Mouse (Mus musculus) embryo, embryonic 10 days (tissue): ENCODE results near the gene Irx1.

Experiments used
- DNase-seq: peaks from one replicate; pipeline ENCODE4 v3.0.0-alpha.2; 2015; ENCODE audit warnings: low spot score

Irx1 gene

DNA sequence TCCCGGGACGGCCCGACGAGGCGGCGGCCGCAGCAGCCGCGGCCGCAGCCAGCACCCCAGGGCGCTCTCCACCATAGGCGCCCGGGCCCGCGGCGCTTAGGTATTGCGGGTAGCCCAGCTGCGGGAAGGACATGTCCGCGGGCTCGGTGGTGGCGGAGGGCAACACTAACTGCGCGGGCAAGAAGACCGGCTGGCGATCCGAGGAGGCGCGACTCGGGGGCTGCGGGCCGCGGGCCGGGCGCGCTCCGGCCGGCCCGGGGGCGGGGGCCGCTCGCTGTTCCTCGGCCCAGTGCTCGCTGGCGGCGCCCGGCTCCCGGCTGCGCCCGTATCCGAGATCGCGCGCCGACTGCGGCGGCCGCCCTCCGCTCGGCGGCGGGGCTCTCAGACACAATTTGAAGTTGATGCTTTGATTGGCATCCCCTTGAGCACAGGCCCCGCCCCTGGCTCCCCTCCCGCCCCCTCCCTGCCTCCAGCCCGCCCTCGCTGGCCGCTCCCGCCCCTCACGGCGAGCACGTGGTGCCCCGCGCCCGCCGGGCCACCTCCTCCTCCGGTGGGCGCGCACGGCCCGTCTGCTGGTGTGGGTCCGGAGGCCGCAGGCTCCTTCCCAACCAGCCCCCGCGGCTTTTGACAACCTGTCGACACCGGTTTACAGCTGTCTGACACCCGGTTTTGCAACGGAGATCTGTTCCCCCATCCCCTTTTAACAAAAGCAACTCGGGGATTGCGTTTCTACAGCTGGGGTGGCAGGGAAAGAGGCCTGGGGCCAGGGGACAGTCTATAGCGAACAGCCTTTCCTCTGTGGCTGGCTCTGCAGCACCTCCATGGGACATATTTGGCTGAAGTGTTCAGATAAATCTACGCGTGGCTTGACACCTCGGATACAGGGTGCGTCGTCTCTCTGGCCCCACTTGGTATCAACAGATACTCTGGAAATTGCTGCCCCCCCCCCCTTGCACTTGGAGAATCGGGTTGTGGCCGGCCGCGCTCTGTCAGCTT, at the start of gene Irx1:
Irx1 (minus strand) TSS at position 368 of the 996 bp plus-strand sequence.
- DNase-seq: peak; percentile 81

DNA sequence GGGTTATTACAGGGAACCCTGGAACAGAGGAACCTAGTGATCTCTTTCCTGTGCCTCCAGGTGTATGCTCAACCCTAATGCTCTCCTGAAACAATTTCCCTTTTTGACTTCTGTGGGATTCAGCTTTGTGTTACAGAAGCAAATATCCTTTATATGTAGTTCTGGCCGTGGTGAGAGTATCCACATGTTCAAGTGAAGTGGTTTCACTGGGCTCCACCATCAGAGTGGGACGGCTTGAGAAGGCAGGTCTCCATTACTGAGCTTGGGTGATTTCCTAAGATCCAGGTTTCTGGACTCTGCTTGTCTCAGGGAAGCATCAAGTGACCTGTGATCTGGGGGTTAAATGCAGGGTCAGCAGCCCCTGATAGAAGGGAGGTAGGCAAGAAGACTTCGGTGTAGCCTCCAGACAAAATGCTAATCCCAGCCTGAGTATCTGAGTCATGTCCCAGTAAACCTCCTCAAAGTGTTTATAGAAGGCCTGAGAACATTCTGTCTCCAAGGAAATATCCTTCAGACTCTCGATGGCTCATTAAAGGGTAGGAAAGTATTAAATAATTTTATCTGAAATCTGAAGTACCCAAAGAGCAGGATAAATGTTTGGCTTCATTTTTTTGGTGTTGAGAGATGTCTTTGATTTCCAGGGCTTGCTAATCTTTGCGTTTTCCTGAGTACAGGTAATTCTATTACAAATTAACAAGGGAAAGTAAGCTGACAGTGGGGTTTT, 16.6 kb upstream of the Irx1 start:
- no peak for DNase-seq

DNA sequence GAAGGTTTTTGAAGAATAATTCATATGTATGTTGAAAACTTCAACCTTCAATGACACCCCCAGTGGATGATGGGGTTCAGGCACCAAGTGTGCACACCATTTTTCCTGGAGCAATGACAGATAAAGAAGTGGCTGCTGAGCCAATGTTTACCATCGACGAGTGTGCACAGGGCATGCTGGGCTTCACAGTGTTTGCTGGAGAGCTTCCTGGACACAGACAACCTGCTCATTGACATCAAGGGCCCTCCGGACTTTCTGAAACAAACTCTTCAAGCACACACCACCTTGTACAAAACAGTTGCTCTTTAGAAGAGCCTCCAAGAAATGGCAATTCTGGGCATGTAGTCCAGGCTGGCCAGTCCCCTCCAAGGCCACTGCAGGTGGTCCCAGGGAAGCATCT, 12.2 kb upstream of the Irx1 start:
- DNase-seq: no peak

DNA sequence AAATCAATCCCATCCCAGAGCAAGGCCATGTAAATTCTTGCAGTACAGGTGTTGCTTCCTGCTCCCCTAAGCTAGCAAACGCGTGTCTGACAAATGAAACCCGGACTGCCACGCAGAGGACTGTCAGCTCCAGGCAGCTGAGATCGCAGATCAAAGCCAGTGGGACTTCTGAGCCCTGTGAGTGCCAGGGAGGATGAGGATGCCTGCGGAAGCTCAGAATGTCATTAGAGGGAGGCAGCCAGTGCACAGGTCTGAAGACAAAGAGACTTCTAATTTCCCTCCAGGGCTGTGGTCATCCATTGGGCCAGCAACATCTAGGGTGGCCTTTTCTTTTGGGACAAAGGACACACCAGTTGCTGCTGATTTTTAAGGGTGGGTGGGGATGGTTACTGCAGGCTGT, 4.8 kb upstream of the Irx1 start:
- peak; percentile 51 for DNase-seq

DNA sequence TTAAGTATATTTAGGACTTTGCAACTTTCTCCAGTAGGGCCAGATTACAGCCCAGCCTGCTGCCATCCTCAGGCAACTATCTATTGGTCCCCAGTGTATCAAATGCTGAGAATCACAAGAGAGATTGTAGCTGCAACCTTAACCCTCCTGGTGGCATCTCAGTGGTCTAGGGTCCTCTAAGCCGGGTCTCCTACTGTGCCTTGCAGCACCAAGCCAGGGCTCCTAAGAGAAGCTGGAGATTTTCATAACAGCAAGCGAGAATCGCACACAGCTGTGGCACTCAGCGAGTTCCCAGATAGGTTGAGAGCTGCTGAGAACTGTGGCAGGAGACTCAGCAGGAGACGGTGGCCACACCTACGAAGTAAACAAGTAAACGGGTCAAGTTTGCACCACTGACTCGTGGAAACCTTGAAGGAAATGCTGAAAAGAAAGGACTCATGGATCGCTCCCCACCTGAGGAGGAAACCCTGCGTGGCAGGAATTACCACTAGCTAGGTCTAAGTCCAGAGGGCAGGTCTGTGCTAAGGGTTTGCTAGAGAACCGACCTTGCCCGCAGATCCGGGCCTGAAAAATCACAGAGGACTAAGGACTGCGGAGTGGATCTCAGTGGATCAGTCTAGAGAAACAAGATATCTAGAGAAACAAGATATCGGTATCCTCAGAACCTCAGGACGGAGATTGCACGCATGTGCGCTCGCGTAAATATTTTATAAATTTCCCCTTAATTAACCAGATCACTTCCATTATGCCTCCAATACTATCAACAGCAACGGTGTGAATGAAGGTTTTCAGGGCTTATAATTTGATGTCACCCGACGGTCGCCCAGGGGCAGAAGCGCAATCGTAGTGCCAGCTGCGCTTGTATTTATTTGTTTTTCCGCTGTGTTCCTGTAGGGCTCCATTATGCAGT, 4.1 kb upstream of the Irx1 start:
- no peak for DNase-seq

DNA sequence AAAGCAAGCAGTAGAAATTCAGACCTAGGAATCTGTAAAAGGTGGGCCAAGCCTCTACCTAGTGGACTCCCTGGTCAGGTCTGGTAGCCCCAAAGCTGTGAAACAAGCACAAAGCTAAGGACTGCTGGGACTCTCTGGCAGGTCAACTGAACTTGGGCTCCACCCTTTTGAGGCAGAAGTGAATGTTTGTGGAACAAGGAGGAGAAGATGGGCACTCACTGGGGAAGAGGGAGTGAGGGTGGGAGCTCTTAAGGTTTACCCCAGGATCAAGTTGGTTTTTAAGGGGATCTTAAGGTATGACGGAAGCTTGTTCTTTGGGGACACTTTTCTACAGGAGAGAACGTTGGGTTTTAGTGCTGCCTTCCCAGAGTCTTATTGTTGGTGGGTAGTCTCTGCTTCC, 3.1 kb upstream of the Irx1 start:
- DNase-seq: no peak

DNA sequence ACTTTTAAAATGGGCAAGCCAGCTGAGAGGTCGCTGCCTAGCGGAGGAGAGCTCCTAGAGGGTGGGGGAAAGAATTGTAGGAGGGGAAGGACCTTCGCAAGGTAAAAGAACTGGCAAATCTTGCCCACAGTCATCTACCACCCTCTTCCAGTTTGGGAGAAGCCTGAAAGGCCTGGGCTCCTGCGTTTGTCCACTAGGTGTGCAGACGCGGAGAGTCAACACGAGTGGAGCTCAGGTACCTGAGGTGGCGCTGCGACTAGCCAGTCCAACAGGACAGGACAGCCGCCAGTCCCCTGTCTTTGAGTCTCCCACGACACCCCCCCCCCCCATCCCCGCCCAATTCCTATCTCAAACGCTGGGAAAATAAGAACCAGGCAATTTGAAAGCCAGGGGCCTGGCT, 843 bp upstream of the Irx1 start:
- DNase-seq: peak; percentile 43

DNA sequence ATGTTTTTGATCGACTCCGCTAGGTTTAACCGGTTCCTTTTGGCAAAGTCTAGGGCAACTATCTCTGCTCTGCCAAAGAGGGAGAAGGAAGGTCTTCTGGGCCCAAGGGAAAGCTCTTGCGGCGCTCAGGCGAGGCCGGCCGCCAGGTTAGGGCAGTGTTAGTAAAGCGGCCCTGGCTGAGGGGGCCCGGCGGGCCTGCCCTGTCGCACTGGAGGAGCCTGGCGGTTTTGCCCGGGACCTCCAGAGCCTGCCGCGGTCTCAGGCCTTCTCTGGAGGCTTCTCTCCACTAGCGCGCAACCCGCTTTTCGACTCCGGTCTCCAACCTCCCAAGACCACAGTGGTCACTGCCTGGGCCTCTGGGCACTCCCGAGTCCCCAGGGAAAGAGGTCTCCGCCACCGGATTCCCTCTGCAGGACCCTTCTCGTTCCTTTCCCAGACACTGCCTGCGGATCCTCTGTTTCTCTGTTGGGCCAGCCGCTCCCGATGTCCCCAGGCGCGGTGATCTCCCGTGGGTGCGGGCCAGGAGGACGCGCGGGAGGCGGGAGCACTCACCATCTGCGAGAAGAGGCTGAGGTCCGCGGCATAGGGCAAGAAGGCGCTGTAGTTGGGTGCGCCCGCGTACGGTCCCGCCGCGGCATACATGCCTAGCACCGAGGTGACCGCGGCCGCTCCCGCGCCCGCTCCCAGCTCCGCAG, 715 bp downstream of the Irx1 start:
- peak; percentile 59 for DNase-seq

DNA sequence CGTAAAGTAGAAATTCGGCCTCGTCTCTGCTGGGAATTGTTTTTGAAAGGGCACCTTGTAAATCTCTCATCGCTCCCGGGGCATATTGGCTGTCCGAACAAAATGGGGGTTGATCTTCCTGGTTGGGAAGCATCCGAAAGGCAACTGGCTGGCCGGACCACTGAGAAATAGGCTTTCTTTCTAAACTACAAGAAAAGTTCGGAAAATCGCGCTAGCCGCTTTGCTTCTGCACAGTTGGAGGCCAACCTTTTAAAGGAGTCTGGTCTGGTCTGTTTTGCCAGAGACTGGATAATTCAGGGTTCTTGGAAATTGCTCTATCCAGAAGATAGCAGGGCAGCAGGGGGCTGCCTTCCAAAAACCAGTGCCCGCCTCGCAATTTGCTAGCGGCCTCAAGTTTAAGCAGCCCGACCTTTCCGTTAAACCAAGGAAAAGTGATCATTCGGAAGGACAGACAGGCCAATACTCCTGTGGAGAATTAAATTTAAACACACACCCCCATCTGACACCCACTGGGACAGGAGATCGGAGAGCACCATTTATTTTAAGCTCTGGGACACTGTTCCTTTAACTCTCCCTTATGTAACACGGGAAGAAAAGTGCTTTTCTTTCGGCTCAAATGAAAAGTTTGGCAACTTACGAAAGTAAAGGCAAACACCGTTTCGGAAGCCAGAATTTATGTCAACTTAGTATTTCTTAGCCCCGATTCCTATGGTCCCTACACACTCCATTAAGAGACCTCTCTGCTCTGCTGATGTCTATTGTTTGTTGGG, 1.4 kb downstream of the Irx1 start:
- peak; percentile 43 for DNase-seq

DNA sequence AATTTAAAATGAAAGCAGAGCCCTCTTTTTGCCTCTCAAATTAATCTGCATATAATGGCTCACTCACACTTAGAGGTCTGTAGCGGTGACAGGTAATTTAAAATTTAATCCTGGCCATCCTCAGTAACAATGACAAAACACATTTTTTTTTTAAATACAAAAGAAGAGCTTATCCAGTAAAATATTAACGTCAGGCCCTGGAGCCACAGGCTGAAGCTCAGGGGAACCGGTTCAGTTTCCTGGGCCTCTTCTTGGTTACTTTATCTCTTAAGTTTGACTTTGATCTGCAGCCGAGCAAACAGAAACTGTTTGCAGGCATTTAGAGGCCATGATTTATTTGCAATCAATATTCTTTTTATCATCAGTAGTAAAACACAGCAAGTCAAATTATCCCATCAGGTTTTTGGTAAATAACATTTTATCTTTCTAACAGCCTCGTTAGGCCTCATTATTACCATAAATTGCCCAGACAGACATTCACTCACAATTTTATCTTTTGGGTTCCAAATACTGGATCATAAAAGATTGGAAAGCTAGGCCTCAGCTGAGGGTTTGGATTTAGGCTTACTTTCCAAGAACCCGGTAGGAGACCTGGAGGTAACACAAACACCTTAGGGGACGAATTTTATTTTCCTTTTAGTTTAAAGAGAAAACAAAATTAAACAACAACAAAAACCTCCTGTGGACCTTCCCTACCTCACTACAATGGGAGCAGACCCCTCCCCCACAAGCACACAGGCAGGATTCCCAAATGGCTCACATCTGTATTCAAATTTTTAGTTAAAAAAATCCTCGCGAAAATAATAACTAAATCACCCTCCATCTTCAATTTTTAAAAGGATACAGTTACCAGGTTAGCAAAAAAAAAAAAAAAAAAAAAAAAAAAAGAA, 2.4 kb downstream of the Irx1 start:
- peak; percentile 24 for DNase-seq

DNA sequence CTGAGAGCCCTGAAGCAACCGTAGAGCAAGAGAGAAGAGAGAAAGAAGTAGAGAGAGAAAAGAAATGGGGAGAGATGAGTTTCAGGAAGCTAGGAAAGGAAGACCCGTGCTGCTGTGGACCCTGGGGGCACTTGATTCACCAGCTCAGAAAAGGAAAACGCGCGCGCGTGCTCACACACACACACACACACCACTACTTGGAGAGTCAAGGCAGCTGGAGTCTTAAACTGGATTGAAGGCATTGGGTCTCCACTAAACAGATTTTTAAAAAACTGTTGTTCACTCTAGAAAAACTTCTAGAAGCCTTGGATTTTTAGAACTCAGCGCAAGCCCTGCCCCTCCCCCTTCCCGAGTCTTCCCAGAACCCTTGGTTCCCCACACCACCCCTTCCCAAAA, 3.2 kb downstream of the Irx1 start:
- peak; percentile 18 for DNase-seq

DNA sequence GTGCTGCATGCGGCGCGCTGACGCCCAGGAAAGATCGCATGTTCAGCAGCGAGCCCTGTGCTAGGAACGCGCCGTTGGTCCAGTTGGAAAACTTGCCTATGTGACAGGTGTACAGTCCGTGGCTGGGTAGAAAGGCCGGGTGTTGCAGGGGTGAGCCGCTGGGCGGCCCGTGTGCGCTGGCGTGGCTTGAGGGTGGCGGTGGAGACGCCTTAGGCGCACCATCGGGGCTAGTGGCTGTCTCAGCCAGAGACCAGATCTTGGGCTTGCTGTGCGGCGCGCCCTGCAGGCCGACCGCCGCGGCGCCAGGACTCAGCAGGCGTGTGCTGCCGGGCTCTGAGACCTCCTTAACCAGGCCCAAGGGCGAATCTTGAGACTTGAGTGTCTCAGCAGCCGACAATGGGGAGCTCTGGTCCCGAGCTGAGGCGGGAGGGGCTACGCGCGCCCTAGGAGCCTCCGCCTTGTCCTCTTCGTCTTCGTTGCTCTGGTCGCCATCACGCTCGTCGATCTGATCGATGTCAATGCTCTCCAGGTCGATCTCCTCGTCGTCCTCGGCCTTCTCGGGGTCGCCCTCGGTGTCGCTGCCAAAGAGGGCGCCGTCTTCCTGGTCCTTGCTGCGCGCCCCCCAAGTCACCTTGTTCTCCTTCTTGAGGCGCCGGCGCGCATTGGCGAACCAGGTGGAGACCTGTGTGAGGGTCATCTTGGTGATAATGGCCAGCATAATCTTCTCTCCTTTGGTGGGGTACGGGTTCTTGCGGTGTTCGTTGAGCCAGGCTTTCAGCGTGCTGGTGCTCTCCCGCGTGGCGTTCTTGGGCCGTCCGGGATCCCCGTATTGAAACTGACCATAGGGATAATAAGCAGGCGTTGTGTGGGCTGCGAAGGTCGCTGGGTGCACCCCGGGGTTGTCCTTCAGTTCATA, 3.9 kb downstream of the Irx1 start:
- peak; percentile 75 for DNase-seq

DNA sequence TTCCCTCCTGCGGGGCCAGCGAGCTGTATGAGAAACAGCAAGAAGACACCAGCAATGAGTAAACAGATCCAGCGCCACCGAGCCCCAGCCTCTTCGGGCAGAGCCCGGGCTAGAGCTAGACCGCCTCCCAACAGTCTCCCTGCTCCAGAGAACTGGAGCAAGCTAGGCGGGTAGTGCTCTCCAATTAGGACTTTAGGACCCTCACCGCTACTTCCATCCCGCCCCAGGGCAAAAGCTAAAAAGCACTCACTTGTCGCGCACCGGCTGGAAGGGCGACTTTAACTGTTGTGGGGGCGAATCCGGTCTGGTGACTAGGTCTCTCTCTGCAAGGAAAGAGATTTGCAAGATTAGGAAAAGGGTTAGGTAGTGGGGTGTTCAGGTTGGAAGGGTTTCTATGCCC, 4.9 kb downstream of the Irx1 start:
- DNase-seq: peak; percentile 63

DNA sequence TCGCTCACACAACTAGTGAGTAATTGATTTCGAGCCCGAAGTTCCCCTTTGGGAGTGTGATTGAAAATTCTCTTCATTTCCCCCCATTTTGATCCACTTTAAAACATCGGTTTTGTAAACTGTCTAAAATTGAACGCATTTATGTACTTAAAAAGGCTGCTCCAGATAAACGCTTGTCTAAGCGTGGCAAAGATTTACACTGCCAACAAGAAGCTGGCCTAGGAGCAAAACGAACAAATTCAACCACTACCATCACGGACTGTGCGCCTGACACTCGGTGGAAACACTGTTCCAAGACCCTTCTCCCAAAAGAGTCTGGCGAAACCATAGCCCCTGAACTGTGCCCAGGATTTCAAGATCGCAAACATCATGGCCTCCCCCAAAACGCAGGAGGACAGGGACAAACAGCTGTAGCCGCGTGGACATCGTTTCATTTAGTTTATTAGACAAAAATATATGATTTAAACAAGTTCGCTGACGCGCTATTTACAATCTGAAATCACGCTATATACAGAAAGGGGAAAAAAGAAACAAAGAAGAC, 5.6 kb downstream of the Irx1 start:
- peak; percentile 39 for DNase-seq

DNA sequence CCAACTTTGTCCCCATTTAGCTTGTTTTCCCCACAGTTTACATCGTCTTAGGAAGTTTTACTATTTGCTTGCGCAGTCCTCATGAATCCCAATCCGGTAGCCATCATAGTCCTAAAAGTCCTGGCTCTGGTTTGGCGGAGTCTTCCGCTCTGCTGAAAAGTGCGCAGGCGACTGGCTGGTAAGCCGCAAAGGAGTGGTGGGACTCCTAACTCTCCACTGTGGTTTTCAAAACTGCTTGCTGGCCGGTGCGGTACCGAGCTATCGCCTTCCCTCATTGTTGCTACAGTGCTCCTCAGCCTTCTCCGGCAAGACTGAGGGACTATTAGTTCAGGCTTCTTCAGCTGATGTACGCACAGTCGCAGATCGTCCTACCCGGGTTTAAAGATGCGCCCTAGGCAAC, 6.4 kb downstream of the Irx1 start:
- DNase-seq: peak; percentile 23

DNA sequence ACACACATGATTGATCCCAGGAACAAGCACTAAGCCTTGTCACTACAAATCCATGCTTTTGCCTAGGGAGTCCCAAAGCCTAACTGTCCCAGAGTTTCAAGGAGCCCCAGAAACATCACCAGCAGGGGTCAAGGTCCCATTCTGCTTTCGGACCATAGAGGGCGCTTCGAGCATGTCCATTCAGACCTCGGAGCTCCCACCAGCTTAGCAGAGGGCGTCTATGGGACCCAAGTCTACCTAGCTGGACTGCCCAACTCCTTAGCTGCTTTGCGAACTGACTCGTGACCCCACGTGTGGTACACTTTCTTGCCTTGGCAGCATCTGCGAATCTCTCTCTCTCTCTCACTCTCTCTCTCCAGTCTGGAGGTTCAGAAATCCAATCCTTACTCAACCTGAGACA, 7.0 kb downstream of the Irx1 start:
- peak; percentile 84 for DNase-seq

DNA sequence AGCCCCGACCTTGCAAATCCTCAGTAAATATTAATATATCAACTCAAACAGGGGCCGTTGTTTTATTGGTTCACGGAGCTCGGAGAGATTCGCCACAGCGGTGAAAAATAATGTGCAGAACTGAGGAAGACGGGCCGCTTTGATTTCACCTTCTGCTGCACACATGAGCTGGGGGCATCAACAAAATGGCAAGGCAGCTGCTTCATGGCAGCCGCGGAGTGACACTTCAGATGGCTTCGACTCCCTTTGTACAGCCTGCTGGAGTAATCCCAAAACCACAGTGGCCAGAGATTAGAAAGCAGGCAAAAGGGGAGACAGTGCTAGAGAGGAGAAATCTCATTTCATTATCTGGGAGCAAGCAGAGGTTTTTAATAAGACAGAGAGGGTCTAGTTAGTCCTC, 11.6 kb downstream of the Irx1 start:
- no peak for DNase-seq

DNA sequence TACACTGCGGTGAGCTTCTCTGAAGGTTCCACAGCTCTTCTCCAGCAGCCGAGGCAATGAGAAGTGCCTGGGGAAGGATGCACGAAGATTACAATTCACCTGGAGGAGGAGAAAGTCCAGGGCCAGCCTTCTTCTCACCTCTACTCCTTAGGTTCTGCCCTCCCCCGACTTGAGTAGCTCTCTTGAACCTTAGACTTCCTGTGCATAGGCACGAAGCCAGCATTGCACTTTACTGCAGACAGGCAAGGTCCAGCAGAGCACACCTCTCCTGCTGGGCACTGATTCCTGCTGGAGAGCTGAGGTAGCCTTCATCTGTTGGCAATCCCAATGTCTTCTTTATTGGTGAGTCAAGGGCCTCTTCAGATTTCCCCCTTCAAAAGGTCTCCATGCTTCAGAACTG, 13.7 kb downstream of the Irx1 start:
- no peak for DNase-seq
